Mouse (Mus musculus): Measurements from ENCODE around the gene Pnpla7. TPM values are rescaled to one million over a fixed set of nuclear protein-coding genes. Genes with fewer than 3 reads are reported as not detected.

Gene Pnpla7
- total and polyA plus RNA-seq, 3 experiments = 5.2 to 38.6 (median 33.9) TPM

- Histone ChIP-seq H3K27me3 (ENCODE audit: insufficient read depth, low read length) (no peaks in the 10 kb centered on the region), H3K36me3 (replicated peaks) (peaks cover 40% of the 10 kb centered on the region), H3K4me1 (ENCODE audit: insufficient read depth, low read depth, low read length) (no peaks in the 10 kb centered on the region), H3K4me3 (ENCODE audit: low read depth, low read length) (no peak overlapping the region), H3K9me3 (replicated peaks) (no peaks in the 10 kb centered on the region)
- DNase-seq (ENCODE audit: low spot score) = no peak
- TF ChIP-seq TAL1 (conservative IDR thresholded peaks at IDR 0.05; ENCODE audit: low read depth, low read length) = no peak
- no peak for TF ChIP-seq POLR2AphosphoS5 (IDR thresholded peaks at IDR 0.05; ENCODE audit: insufficient replicate concordance, low read depth, low read length)
- no peak for TF ChIP-seq GATA1 (IDR thresholded peaks at IDR 0.05; ENCODE audit: borderline replicate concordance, low read length)
- no peak for TF ChIP-seq GATA2 (IDR thresholded peaks at IDR 0.05; ENCODE audit: borderline replicate concordance, low read depth, low read length)
- TF ChIP-seq CTCF (IDR thresholded peaks at IDR 0.05; ENCODE audit: low read depth, low read length) = no peak
- no peak for ATAC-seq (ENCODE audit: extremely low read depth, insufficient number of reproducible peaks, low FRiP score, poor library complexity, severe bottlenecking)
Observed at GRCm38 (mm10) chr2:25006767-25007166, 30.9 kb downstream of the Pnpla7 start.

DNA sequence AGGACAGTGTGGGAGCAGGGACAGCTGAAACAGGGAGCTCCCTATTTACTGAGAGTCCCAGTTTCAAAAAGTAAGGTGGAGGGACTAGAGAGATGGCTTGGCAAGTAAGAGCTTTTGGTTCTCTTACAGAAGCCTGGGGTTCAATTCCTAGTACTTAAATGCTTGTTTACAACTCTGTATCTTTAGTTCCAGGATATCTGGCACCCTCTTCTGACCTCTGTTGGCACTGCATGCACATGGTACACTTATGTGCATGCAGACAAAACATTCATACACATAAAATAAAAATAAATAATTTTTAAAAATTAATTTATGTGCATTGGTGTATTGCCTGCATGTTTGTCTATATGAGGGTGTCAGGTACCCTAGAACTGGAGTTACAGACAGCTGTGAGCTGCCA is 32.4 kb downstream of the Pnpla7 start:
- H3K36me3 ChIP-seq (replicated peaks) = peaks cover 36% of the 10 kb centered on the region
- ATAC-seq (ENCODE audit: extremely low read depth, insufficient number of reproducible peaks, low FRiP score, poor library complexity, severe bottlenecking) = no peak

GRCm38 (mm10) chr2:25022678-25023077 is 46.8 kb downstream of the Pnpla7 start:
- Histone ChIP-seq H3K4me3 (ENCODE audit: low read depth, low read length) (no peak overlapping the region), H3K9me3 (replicated peaks) (no peaks in the 10 kb centered on the region), H3K36me3 (replicated peaks) (peaks cover 60% of the 10 kb centered on the region), H3K4me1 (ENCODE audit: insufficient read depth, low read depth, low read length) (peaks cover 4% of the 10 kb centered on the region; the same call in 1 of the 2 replicates), H3K27me3 (ENCODE audit: insufficient read depth, low read length) (no peaks in the 10 kb centered on the region)
- DNase-seq (ENCODE audit: low spot score) (no peak), ATAC-seq (ENCODE audit: extremely low read depth, insufficient number of reproducible peaks, low FRiP score, poor library complexity, severe bottlenecking) (no peak)
- TF ChIP-seq TAL1 (conservative IDR thresholded peaks at IDR 0.05; ENCODE audit: low read depth, low read length) (no peak), GATA1 (IDR thresholded peaks at IDR 0.05; ENCODE audit: borderline replicate concordance, low read length) (no peak), GATA2 (IDR thresholded peaks at IDR 0.05; ENCODE audit: borderline replicate concordance, low read depth, low read length) (no peak), POLR2AphosphoS5 (IDR thresholded peaks at IDR 0.05; ENCODE audit: insufficient replicate concordance, low read depth, low read length) (no peak), CTCF (IDR thresholded peaks at IDR 0.05; ENCODE audit: low read depth, low read length) (no peak)

More for the DNA sequence above, 32.4 kb downstream of the Pnpla7 start:
- DNase-seq (ENCODE audit: low spot score) = no peak
- Histone ChIP-seq H3K4me1 (ENCODE audit: insufficient read depth, low read depth, low read length) (no peaks in the 10 kb centered on the region), H3K4me3 (ENCODE audit: low read depth, low read length) (no peak overlapping the region), H3K9me3 (replicated peaks) (no peaks in the 10 kb centered on the region), H3K27me3 (ENCODE audit: insufficient read depth, low read length) (no peaks in the 10 kb centered on the region)
- TF ChIP-seq CTCF (IDR thresholded peaks at IDR 0.05; ENCODE audit: low read depth, low read length) (no peak), POLR2AphosphoS5 (IDR thresholded peaks at IDR 0.05; ENCODE audit: insufficient replicate concordance, low read depth, low read length) (no peak), TAL1 (conservative IDR thresholded peaks at IDR 0.05; ENCODE audit: low read depth, low read length) (no peak), GATA2 (IDR thresholded peaks at IDR 0.05; ENCODE audit: borderline replicate concordance, low read depth, low read length) (no peak), GATA1 (IDR thresholded peaks at IDR 0.05; ENCODE audit: borderline replicate concordance, low read length) (no peak)

DNA sequence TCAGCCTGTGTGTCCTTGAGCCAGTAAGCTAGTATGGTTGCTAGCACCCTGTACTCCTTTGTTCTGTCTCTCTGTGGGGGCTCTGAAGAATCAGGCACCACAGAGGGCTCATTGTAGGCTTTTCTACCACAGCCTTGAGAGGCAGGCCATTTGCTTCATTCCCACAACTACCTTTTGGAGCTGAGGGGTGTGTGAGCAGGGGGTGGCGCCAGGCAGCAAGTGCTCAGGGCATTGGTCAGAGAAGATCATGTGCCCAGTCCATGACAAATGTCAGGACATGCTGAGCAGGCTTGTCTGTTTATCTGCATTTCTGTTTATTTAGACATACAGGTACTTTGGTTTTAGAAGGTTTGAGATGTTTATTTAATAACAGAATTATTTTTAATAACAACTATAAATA is 49.3 kb downstream of the Pnpla7 start:
- no peak for DNase-seq (ENCODE audit: low spot score)
- ATAC-seq (ENCODE audit: extremely low read depth, insufficient number of reproducible peaks, low FRiP score, poor library complexity, severe bottlenecking) = no peak
- no peaks in the 10 kb centered on the region for H3K27me3 ChIP-seq (ENCODE audit: insufficient read depth, low read length)
- H3K4me1 ChIP-seq (ENCODE audit: insufficient read depth, low read depth, low read length) = peaks cover 4% of the 10 kb centered on the region; the same call in 1 of the 2 replicates
- no peaks in the 10 kb centered on the region for H3K9me3 ChIP-seq (replicated peaks)
- TF ChIP-seq TAL1 (conservative IDR thresholded peaks at IDR 0.05; ENCODE audit: low read depth, low read length) = no peak
- TF ChIP-seq POLR2AphosphoS5 (IDR thresholded peaks at IDR 0.05; ENCODE audit: insufficient replicate concordance, low read depth, low read length) = no peak
- no peak for TF ChIP-seq GATA1 (IDR thresholded peaks at IDR 0.05; ENCODE audit: borderline replicate concordance, low read length)
- no peak for TF ChIP-seq CTCF (IDR thresholded peaks at IDR 0.05; ENCODE audit: low read depth, low read length)
- TF ChIP-seq GATA2 (IDR thresholded peaks at IDR 0.05; ENCODE audit: borderline replicate concordance, low read depth, low read length) = no peak
- H3K4me3 ChIP-seq (ENCODE audit: low read depth, low read length) = no peak overlapping the region
- H3K36me3 ChIP-seq (replicated peaks) = peaks cover 54% of the 10 kb centered on the region

DNA sequence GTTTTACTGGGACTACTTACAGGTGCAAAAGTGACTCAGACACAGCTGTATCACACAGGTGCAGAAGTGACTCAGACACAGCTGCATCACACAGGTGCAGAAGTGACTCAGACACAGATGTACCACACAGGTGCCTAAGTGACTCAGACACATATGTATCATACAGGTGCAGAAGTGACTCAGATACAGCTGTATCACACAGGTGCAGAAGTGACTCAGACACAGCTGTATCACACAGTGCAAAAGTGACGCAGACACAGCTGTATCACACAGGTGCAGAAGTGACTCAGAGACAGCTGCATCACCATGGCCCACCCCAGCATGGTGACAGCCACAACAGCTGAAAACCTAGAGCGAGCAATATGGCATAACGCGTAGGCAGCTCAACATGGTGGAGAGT is 59.2 kb downstream of the Pnpla7 start:
- peaks cover 56% of the 10 kb centered on the region for H3K36me3 ChIP-seq (replicated peaks)
- H3K9me3 ChIP-seq (replicated peaks) = no peaks in the 10 kb centered on the region
- H3K4me3 ChIP-seq (ENCODE audit: low read depth, low read length) = no peak overlapping the region
- ATAC-seq (ENCODE audit: extremely low read depth, insufficient number of reproducible peaks, low FRiP score, poor library complexity, severe bottlenecking) (no peak), DNase-seq (ENCODE audit: low spot score) (no peak)
- no peaks in the 10 kb centered on the region for H3K27me3 ChIP-seq (ENCODE audit: insufficient read depth, low read length)
- no peaks in the 10 kb centered on the region for H3K4me1 ChIP-seq (ENCODE audit: insufficient read depth, low read depth, low read length)
- TF ChIP-seq POLR2AphosphoS5 (IDR thresholded peaks at IDR 0.05; ENCODE audit: insufficient replicate concordance, low read depth, low read length) (no peak), TAL1 (conservative IDR thresholded peaks at IDR 0.05; ENCODE audit: low read depth, low read length) (no peak), CTCF (IDR thresholded peaks at IDR 0.05; ENCODE audit: low read depth, low read length) (no peak), GATA2 (IDR thresholded peaks at IDR 0.05; ENCODE audit: borderline replicate concordance, low read depth, low read length) (no peak), GATA1 (IDR thresholded peaks at IDR 0.05; ENCODE audit: borderline replicate concordance, low read length) (no peak)

DNA sequence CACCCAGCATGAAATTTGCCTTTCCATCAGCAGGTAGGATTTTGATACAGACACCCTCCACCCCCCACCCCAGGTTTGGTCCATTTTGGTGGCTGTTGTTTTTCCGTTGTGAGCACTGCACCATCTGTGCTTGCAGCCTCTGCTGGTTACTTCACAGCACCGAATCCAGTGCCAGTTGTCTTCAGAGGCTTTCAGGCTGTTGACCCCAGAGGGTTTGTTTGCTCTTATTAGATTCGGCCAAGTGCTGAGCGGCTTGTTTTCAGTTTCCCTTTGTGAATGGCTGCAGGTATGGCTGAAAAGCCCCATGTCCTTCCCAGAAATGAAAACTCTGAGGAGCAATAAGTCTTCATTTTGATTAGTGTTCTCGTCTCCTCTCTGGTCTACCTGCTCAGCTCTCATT is 64.3 kb downstream of the Pnpla7 start:
- H3K4me1 ChIP-seq (ENCODE audit: insufficient read depth, low read depth, low read length) = no peaks in the 10 kb centered on the region
- H3K27me3 ChIP-seq (ENCODE audit: insufficient read depth, low read length) = no peaks in the 10 kb centered on the region
- H3K9me3 ChIP-seq (replicated peaks) = no peaks in the 10 kb centered on the region
- no peak overlapping the region for H3K4me3 ChIP-seq (ENCODE audit: low read depth, low read length)
- peaks cover 65% of the 10 kb centered on the region for H3K36me3 ChIP-seq (replicated peaks)
- TF ChIP-seq GATA1 (IDR thresholded peaks at IDR 0.05; ENCODE audit: borderline replicate concordance, low read length) (no peak), GATA2 (IDR thresholded peaks at IDR 0.05; ENCODE audit: borderline replicate concordance, low read depth, low read length) (no peak), POLR2AphosphoS5 (IDR thresholded peaks at IDR 0.05; ENCODE audit: insufficient replicate concordance, low read depth, low read length) (no peak), TAL1 (conservative IDR thresholded peaks at IDR 0.05; ENCODE audit: low read depth, low read length) (no peak), CTCF (IDR thresholded peaks at IDR 0.05; ENCODE audit: low read depth, low read length) (no peak)
- no peak for ATAC-seq (ENCODE audit: extremely low read depth, insufficient number of reproducible peaks, low FRiP score, poor library complexity, severe bottlenecking)
- no peak for DNase-seq (ENCODE audit: low spot score)

Measured in G1E (cell line).